Mouse (Mus musculus) megakaryocyte, embryonic 14.5 days (primary cell): Measurements from ENCODE around the gene Uhrf1bp1. TPM values are rescaled to one million over a fixed set of nuclear protein-coding genes. Genes with fewer than 3 reads are reported as not detected.

Experiments used
- H3K27me3 ChIP-seq: replicated peaks from 2 replicates; pipeline ENCODE3; 2012; ENCODE audit warnings: inconsistent platforms
- H3K36me3 ChIP-seq: replicated peaks from 2 replicates; pipeline ENCODE3; 2012; ENCODE audit warnings: low read length, inconsistent platforms, mixed read lengths
- H3K4me1 ChIP-seq: 2 replicates; pipeline ENCODE4 v1.6.1; 2012; ENCODE audit warnings: inconsistent platforms
- H3K4me3 ChIP-seq: replicated peaks from 2 replicates; pipeline ENCODE3; 2012; ENCODE audit warnings: moderate library complexity, mild to moderate bottlenecking, inconsistent platforms
- H3K9me3 ChIP-seq: 2 replicates; pipeline ENCODE4 v1.6.1; 2012; ENCODE audit warnings: inconsistent platforms
- FLI1 ChIP-seq: IDR thresholded peaks from 2 replicates; pipeline ENCODE4 v1.6.1; 2012; ENCODE audit warnings: low read length, inconsistent platforms, mixed read lengths
- GATA1 ChIP-seq: IDR thresholded peaks from 3 replicates; pipeline ENCODE4 v1.6.1; 2012; ENCODE audit warnings: mixed read lengths, low read length, inconsistent platforms, borderline replicate concordance
- polyA plus RNA-seq: library from polyadenylated mRNA; stranded (reverse); fragments of >175 nt; gene quantifications from 2 replicates; pipeline ENCODE4 v1.2.3, GENCODE M21; 2012; ENCODE audit warnings: low replicate concordance; ENCODE audit not compliant: insufficient read depth

Uhrf1bp1 gene
- polyA plus RNA-seq, 1 experiment: 3.2 TPM

DNA sequence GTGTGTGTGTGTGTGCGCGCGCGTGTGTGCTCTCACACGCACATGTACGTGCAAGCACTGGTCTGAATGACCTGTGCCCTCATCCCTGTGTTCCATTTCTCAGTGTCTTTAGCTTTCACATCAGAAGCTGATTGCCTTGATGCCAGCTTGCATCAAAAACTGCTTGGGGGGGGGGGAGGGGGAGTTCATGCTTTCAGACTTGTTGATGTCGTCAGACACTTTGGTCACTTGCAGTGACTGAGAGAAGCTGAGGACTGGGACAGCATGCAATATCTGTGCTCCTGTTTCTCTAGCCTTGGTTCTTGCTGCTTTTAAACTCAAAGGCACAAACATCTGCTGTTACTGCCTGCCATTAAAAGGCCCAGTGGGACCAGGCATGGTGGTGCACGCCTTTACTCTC is 90.1 kb downstream of the Uhrf1bp1 start:
- no peak for TF ChIP-seq GATA1
- TF ChIP-seq FLI1: no peak
- no peaks in the 10 kb centered on the region for H3K27me3 ChIP-seq
- H3K4me3 ChIP-seq: no peak overlapping the region
- peaks cover 7% of the 10 kb centered on the region for H3K9me3 ChIP-seq
- peaks cover 5% of the 10 kb centered on the region for H3K36me3 ChIP-seq
- peaks cover 22% of the 10 kb centered on the region for H3K4me1 ChIP-seq

DNA sequence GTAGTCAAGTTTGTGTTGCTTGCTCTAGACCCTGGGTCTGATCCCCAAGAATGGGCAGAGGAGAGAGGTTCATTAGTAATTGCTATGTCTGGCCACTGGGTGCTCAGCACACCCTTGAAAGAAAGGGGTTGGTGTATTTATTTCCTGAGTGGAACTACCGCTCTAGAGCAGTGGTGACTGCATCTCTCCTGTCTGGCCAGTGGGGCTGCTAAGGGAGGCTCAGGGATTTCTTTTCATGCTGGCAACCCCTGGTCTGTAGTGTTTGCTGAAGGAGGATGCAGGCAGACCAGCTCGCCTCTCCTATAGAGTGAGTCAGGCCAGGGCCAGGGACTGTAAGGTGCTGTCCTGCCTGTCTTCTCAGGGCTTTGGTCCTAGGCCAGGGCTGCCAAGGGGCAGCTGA is 90.9 kb downstream of the Uhrf1bp1 start:
- peaks cover 7% of the 10 kb centered on the region for H3K9me3 ChIP-seq
- peaks cover 5% of the 10 kb centered on the region for H3K36me3 ChIP-seq
- H3K4me3 ChIP-seq: no peak overlapping the region
- no peaks in the 10 kb centered on the region for H3K27me3 ChIP-seq
- TF ChIP-seq FLI1 (no peak), GATA1 (no peak)
- H3K4me1 ChIP-seq: peaks cover 15% of the 10 kb centered on the region

Other genes starting within 250 kb of the Uhrf1bp1 start
- gene Nudt3, start 232.9 kb upstream of the Uhrf1bp1 start, polyA plus RNA-seq: 157 and 272 TPM in 2 replicates
- gene RPS10-NUDT3, start 221.2 kb upstream of the Uhrf1bp1 start, polyA plus RNA-seq: not detected in 2 replicates
- 1,090 and 3,855 TPM in 2 replicates for gene Rps10, start 219.8 kb upstream of the Uhrf1bp1 start, polyA plus RNA-seq
- gene Pacsin1, start 200.9 kb upstream of the Uhrf1bp1 start, polyA plus RNA-seq: 0.36 and 1.00 TPM in 2 replicates
- 1.4 and 2.3 TPM in 2 replicates for gene Spdef, start 127.5 kb upstream of the Uhrf1bp1 start, polyA plus RNA-seq
- 15.2 and 42.6 TPM in 2 replicates for gene D17Wsu92e, start 35.8 kb upstream of the Uhrf1bp1 start, polyA plus RNA-seq
- 400 and 415 TPM in 2 replicates for gene Snrpc, start 18.3 kb upstream of the Uhrf1bp1 start, polyA plus RNA-seq
- 18.1 and 19.1 TPM in 2 replicates for gene Anks1, start 52.9 kb downstream of the Uhrf1bp1 start, polyA plus RNA-seq
- gene Taf11, start 53.4 kb downstream of the Uhrf1bp1 start, polyA plus RNA-seq: 13.2 and 82.5 TPM in 2 replicates
- gene Tcp11, start 224.2 kb downstream of the Uhrf1bp1 start, polyA plus RNA-seq: 0.47 TPM in 1 of 2 replicates, not detected in the other